Mouse (Mus musculus): ENCODE data around the gene Sf3b4. TPM values are rescaled to one million over a fixed set of nuclear protein-coding genes. Genes with fewer than 3 reads are reported as not detected.

Sf3b4 gene
- polyA plus RNA-seq, 1 experiment from 2014 or later = 186 TPM

DNA sequence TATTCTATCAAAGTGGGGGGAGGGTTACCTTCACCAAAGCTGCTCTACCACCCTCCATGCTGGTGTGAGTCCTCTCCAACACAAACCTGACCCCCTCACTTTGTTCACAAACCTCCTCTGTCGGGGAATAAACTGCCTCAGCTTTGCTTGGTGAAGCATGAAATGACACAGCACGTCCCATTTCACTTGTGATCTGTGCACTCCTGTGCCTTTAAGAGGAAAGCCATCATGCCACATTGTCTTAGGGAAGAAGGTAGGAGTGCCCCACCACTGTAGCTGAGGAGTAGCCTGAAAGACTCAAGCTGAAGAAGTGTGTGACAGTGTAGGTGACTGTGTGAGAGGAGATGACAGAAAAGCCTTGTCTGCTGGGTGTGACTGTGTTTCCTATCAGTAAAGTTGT is 53.3 kb downstream of the Sf3b4 start:
- no peak overlapping the region for H3K4me2 ChIP-seq (replicated peaks)
- H3K4me3 ChIP-seq = no peak overlapping the region
- H3K9me3 ChIP-seq = no peaks in the 10 kb centered on the region
- no peaks in the 10 kb centered on the region for H3K36me3 ChIP-seq
- no peak overlapping the region for H3K27ac ChIP-seq
- 62% methylated on average over 2 of the region's 2 CpGs for WGBS
- no peaks in the 10 kb centered on the region for H3K27me3 ChIP-seq
- peaks cover 29% of the 10 kb centered on the region for H3K4me1 ChIP-seq
- ATAC-seq (ENCODE audit: low FRiP score, low read depth) = no peak
- no peak overlapping the region for H3K9ac ChIP-seq

Small RNA genes lying within 50 kb of the gene (microRNA-seq; reads per million reads assigned to microRNA genes)
- gene Gm44492 = not detected

Other genes with a start within 250 kb of the Sf3b4 start
- 231 and 249 TPM in 2 replicates for gene Anp32e, start 243.1 kb upstream of the Sf3b4 start, polyA plus RNA-seq (2015; fragmentation: Nextera tagmentation; extraction: Ambion mirVana)
- 58.3 and 60.0 TPM in 2 replicates for gene Plekho1, start 176.3 kb upstream of the Sf3b4 start, polyA plus RNA-seq (2015; fragmentation: Nextera tagmentation; extraction: Ambion mirVana)
- 39.4 and 39.5 TPM in 2 replicates for gene Vps45, start 113.9 kb upstream of the Sf3b4 start, polyA plus RNA-seq (2015; fragmentation: Nextera tagmentation; extraction: Ambion mirVana)
- 28.8 and 30.3 TPM in 2 replicates for gene Otud7b, start 67.8 kb upstream of the Sf3b4 start, polyA plus RNA-seq (2015; fragmentation: Nextera tagmentation; extraction: Ambion mirVana)
- gene Mtmr11, start 10.3 kb upstream of the Sf3b4 start, polyA plus RNA-seq (2015; fragmentation: Nextera tagmentation; extraction: Ambion mirVana) = 34.9 and 39.6 TPM in 2 replicates
- gene Sv2a, start 8.8 kb downstream of the Sf3b4 start, polyA plus RNA-seq (2015; fragmentation: Nextera tagmentation; extraction: Ambion mirVana) = 4.6 and 7.8 TPM in 2 replicates
- gene Bola1, start 47.4 kb downstream of the Sf3b4 start, polyA plus RNA-seq (2015; fragmentation: Nextera tagmentation; extraction: Ambion mirVana) = 51.1 and 55.2 TPM in 2 replicates
- gene Hist2h2ab, start 47.5 kb downstream of the Sf3b4 start, polyA plus RNA-seq (2015; fragmentation: Nextera tagmentation; extraction: Ambion mirVana) = 1.3 TPM in 1 of 2 replicates, not detected in the other
- 11.1 and 12.0 TPM in 2 replicates for gene Hist2h2ac, start 48.5 kb downstream of the Sf3b4 start, polyA plus RNA-seq (2015; fragmentation: Nextera tagmentation; extraction: Ambion mirVana)
- gene Hist2h2be, start 48.8 kb downstream of the Sf3b4 start, polyA plus RNA-seq (2015; fragmentation: Nextera tagmentation; extraction: Ambion mirVana) = 6.7 and 7.2 TPM in 2 replicates
- 8.8 and 10.5 TPM in 2 replicates for gene Hist2h3c2, start 66.8 kb downstream of the Sf3b4 start, polyA plus RNA-seq (2015; fragmentation: Nextera tagmentation; extraction: Ambion mirVana)
- 46.2 and 48.0 TPM in 2 replicates for gene Hist2h2aa2, start 67.9 kb downstream of the Sf3b4 start, polyA plus RNA-seq (2015; fragmentation: Nextera tagmentation; extraction: Ambion mirVana)
- 19.0 and 30.4 TPM in 2 replicates for gene Hist2h2aa1, start 73.2 kb downstream of the Sf3b4 start, polyA plus RNA-seq (2015; fragmentation: Nextera tagmentation; extraction: Ambion mirVana)
- gene Hist2h3c1, start 74.4 kb downstream of the Sf3b4 start, polyA plus RNA-seq (2015; fragmentation: Nextera tagmentation; extraction: Ambion mirVana) = 0.73 TPM in 1 of 2 replicates, not detected in the other
- 15.5 and 16.9 TPM in 2 replicates for gene Hist2h4, start 91.0 kb downstream of the Sf3b4 start, polyA plus RNA-seq (2015; fragmentation: Nextera tagmentation; extraction: Ambion mirVana)
- gene Hist2h3b, start 96.3 kb downstream of the Sf3b4 start, polyA plus RNA-seq (2015; fragmentation: Nextera tagmentation; extraction: Ambion mirVana) = 85.5 and 91.9 TPM in 2 replicates
- 13.3 and 15.5 TPM in 2 replicates for gene Hist2h2bb, start 97.4 kb downstream of the Sf3b4 start, polyA plus RNA-seq (2015; fragmentation: Nextera tagmentation; extraction: Ambion mirVana)
- 1.7 TPM in 2 replicates for gene Fcgr1, start 121.6 kb downstream of the Sf3b4 start, polyA plus RNA-seq (2015; fragmentation: Nextera tagmentation; extraction: Ambion mirVana)

Data from limb, embryonic 13.5 days (tissue).